Mouse (Mus musculus): ENCODE data around the gene Hnrnpr.

- TF ChIP-seq CTCF (conservative IDR thresholded peaks at IDR 0.05; ENCODE audit: low read length) (no peak), NANOG (IDR thresholded peaks at IDR 0.05; ENCODE audit: borderline replicate concordance, low read length) (no peak)
Measured at GRCm38 (mm10) chr4:136268912-136269311, 41.8 kb upstream of the Hnrnpr start.

Measured in E14TG2a.4 (cell line).